Mouse (Mus musculus) spleen, adult 2 months (tissue): Measurements from ENCODE around the gene Atg4c. TPM values are rescaled to one million over a fixed set of nuclear protein-coding genes. Genes with fewer than 3 reads are reported as not detected.

Source experiments
- DNase-seq, 2 experiments: peaks; one replicate each; pipeline versions ENCODE4 v3.0.0 to v3.0.0-alpha.2; 2012 to 2021; ENCODE audit warnings: low spot score in 2 of 2, low read depth in 1 of 2
- H3K27ac ChIP-seq: fragments of 200-500 bp; 2 replicates; pipeline ENCODE4 v1.5.1; 2012; ENCODE audit warnings: low read length, inconsistent platforms; ENCODE audit not compliant: insufficient read depth
- H3K27me3 ChIP-seq: fragments of 200-500 bp; 2 replicates; pipeline ENCODE4 v1.6.1; 2012; ENCODE audit warnings: mild to moderate bottlenecking, moderate library complexity, low read length, inconsistent platforms; ENCODE audit not compliant: control insufficient read depth, insufficient read depth
- H3K36me3 ChIP-seq: fragments of 200-500 bp; 2 replicates; pipeline ENCODE4 v1.6.1; 2012; ENCODE audit warnings: mild to moderate bottlenecking, low read length, inconsistent platforms; ENCODE audit not compliant: control insufficient read depth, insufficient read depth
- H3K4me1 ChIP-seq: fragments of 200-500 bp; 2 replicates; pipeline ENCODE4 v1.6.1; 2011; ENCODE audit warnings: inconsistent platforms; ENCODE audit not compliant: control insufficient read depth, insufficient read depth, insufficient read length
- H3K4me3 ChIP-seq: fragments of 200-500 bp; 2 replicates; pipeline ENCODE4 v1.5.1; 2011; ENCODE audit warnings: mild to moderate bottlenecking, inconsistent platforms; ENCODE audit not compliant: insufficient read depth, insufficient read length; ENCODE audit errors: extremely low read depth
- CTCF ChIP-seq: fragments of 200-500 bp; IDR thresholded peaks from 2 replicates; pipeline ENCODE4 v1.5.1; 2011; ENCODE audit warnings: mild to moderate bottlenecking, inconsistent platforms; ENCODE audit not compliant: insufficient read depth, insufficient read length, insufficient replicate concordance; ENCODE audit errors: extremely low read depth
- POLR2A ChIP-seq: fragments of 200-500 bp; IDR thresholded peaks from 2 replicates; pipeline ENCODE4 v1.6.1; 2011; ENCODE audit warnings: low read depth, low read length, inconsistent platforms
- WGBS: fragments of 180-500 bp; shearing (Covaris S2); methylation state at CpG from one replicate; pipeline ENCODE4 v1.1.7; 2018; 5-methylcytosine and 5-hydroxymethylcytosine counted together
- polyA plus RNA-seq: library from polyadenylated mRNA; depleted of rRNA; stranded (reverse); fragments of >200 nt; gene quantifications from 2 replicates; pipeline ENCODE4 v1.2.3, GENCODE M21; 2012

Gene Atg4c
- polyA plus RNA-seq, 1 experiment: 1.2 TPM

- TF ChIP-seq CTCF (no peak), POLR2A (no peak)
- DNase-seq: no peak
- H3K4me1 ChIP-seq: no peaks in the 10 kb centered on the region
- 0 out of 2 replicates have a peak overlapping the region, but pooled peaks have one; percentile 27 for H3K27ac ChIP-seq
- 85% methylated on average over 11 of the region's 11 CpGs for WGBS
- H3K36me3 ChIP-seq: no peaks in the 10 kb centered on the region
- no peaks in the 10 kb centered on the region for H3K27me3 ChIP-seq
- no peak overlapping the region for H3K4me3 ChIP-seq
These were observed 7.2 kb upstream of the Atg4c start for GRCm38 (mm10) chr4:99186412-99187125.

- 27% methylated on average over 1 of the region's 1 CpGs for WGBS
- Histone ChIP-seq H3K4me3 (no peak overlapping the region), H3K27me3 (no peaks in the 10 kb centered on the region), H3K4me1 (no peaks in the 10 kb centered on the region), H3K36me3 (no peaks in the 10 kb centered on the region), H3K27ac (no peak overlapping the region)
- no peak for DNase-seq
- TF ChIP-seq POLR2A: no peak
- TF ChIP-seq CTCF: no peak
These were observed 1.1 kb upstream of the Atg4c start for GRCm38 (mm10) chr4:99192640-99193039.

- Histone ChIP-seq H3K27ac (no peak overlapping the region), H3K27me3 (no peaks in the 10 kb centered on the region), H3K4me3 (peak overlapping the region; percentile 76; the same call in 1 of the 2 replicates), H3K36me3 (no peaks in the 10 kb centered on the region), H3K4me1 (no peaks in the 10 kb centered on the region)
- 44% methylated on average over 6 of the region's 6 CpGs for WGBS
- TF ChIP-seq CTCF: no peak
- no peak for TF ChIP-seq POLR2A
- no peak for DNase-seq
These were observed 520 bp upstream of the Atg4c start for GRCm38 (mm10) chr4:99193214-99193613.

- no peak overlapping the region for H3K27ac ChIP-seq
- no peaks in the 10 kb centered on the region; the same call in 1 of the 2 replicates for H3K4me1 ChIP-seq
- no peak for DNase-seq
- H3K4me3 ChIP-seq: peak overlapping the region; percentile 76
- WGBS: 38% methylated on average over 5 of the region's 5 CpGs
- no peaks in the 10 kb centered on the region for H3K27me3 ChIP-seq
- TF ChIP-seq CTCF (no peak), POLR2A (no peak)
- no peaks in the 10 kb centered on the region for H3K36me3 ChIP-seq
These were observed 1.1 kb downstream of the Atg4c start for GRCm38 (mm10) chr4:99194826-99195225.

- TF ChIP-seq POLR2A (no peak), CTCF (no peak)
These were observed 5.0 kb downstream of the Atg4c start for GRCm38 (mm10) chr4:99198721-99199120.

GRCm38 (mm10) chr4:99199757-99200251 lies 6.1 kb downstream of the Atg4c start:
- no peak for DNase-seq
- Histone ChIP-seq H3K27ac (peak overlapping the region; percentile 14; the same call in 1 of the 2 replicates), H3K4me3 (peak overlapping the region; percentile 7; the same call in 1 of the 2 replicates), H3K4me1 (no peaks in the 10 kb centered on the region; the same call in 1 of the 2 replicates), H3K36me3 (no peaks in the 10 kb centered on the region), H3K27me3 (no peaks in the 10 kb centered on the region)
- WGBS: 18% methylated on average over 13 of the region's 13 CpGs
- TF ChIP-seq POLR2A: no peak

More at GRCm38 (mm10) chr4:99198721-99199120, 5.0 kb downstream of the Atg4c start:
- Histone ChIP-seq H3K36me3 (no peaks in the 10 kb centered on the region), H3K4me1 (no peaks in the 10 kb centered on the region; the same call in 1 of the 2 replicates), H3K4me3 (no peak overlapping the region), H3K27me3 (no peaks in the 10 kb centered on the region), H3K27ac (no peak overlapping the region)
- no peak for DNase-seq
